Mouse (Mus musculus) heart, adult 2 months (tissue): ENCODE data around the gene Rnase10.

Source experiments
- CTCF ChIP-seq: fragments of 200-600 bp; IDR thresholded peaks from 2 replicates; pipeline ENCODE4 v1.8.1; 2022; ENCODE audit warnings: antibody characterized with exemption, mild to moderate bottlenecking, moderate library complexity
- POLR2A ChIP-seq: fragments of 200-500 bp; IDR thresholded peaks from 2 replicates; pipeline ENCODE4 v1.6.1; 2011; ENCODE audit warnings: mild to moderate bottlenecking, low read depth, low read length, control low read depth; ENCODE audit not compliant: insufficient read depth

GRCm38 (mm10) chr14:51024820-51025219, 17.3 kb downstream of the Rnase10 start:
- no peak for TF ChIP-seq CTCF
- TF ChIP-seq POLR2A, result no peak
